In the genomic region with DNA sequence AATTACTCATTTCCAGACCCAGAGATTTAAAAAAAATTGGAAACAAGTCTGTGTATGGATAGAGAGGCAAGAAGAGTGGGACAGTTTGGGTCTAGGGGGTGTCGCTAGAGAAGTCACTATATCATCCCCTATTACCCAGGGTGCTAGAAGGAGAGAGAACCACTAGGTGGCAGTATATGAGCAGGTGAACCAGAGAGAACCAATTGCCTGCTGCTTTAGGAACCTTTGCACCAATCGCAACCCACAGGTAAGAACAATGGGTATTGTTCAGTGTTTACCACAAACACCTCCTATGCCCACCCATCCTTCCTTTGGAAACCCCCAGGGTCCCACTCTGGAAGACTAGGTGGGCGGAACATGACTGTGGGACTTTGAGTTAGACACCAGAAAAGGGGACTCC, we compare ENCODE assay signal across 8 mouse cellular contexts. TPM values are rescaled to one million over a fixed set of nuclear protein-coding genes. Genes with fewer than 3 reads are reported as not detected.
DNase-seq lines count a peak whose midpoint lies in the region; ATAC-seq lines count a peak whose summit lies in the region.

No protein-coding gene starts in this region.

- H3K4me2 ChIP-seq in hindbrain, embryonic 11.5 days (replicated peaks; ENCODE audit: low read depth, low read length): no peak overlapping the region
- H3K4me2 ChIP-seq in hindbrain, embryonic 13.5 days: no peak overlapping the region

- H3K27me3 ChIP-seq in hindbrain, embryonic 11.5 days (ENCODE audit: control insufficient read depth, insufficient read depth, low read length): no peaks in the 10 kb centered on the region
- H3K27me3 ChIP-seq in hindbrain, embryonic 13.5 days: no peaks in the 10 kb centered on the region

- WGBS in hindbrain, embryonic 11.5 days: 41% methylated on average over 3 of the region's 3 CpGs
- WGBS in hindbrain, embryonic 13.5 days: 49% methylated on average over 3 of the region's 3 CpGs

- peak; percentile 65 for DNase-seq in hindbrain, embryonic 11.5 days (ENCODE audit: low spot score)
- DNase-seq in CD4-positive helper T cell, adult 2 months (ENCODE audit: low read depth, low spot score): peak; percentile 74
- DNase-seq in ZHBTc4 (ENCODE audit: low read depth, low spot score): peak; percentile 89
- DNase-seq in embryo, embryonic 9.5 days (ENCODE audit: extremely low spot score): peak; percentile 66
- peak; percentile 74 for DNase-seq in kidney, postnatal 14 days
- peak; percentile 79 for DNase-seq in retina, postnatal 1 day
- no peak for DNase-seq in right cerebral cortex, postnatal 14 days

- no peak overlapping the region for H3K9ac ChIP-seq in hindbrain, embryonic 11.5 days (ENCODE audit: low read depth, low read length)
- no peak overlapping the region for H3K9ac ChIP-seq in hindbrain, embryonic 13.5 days

- ATAC-seq in hindbrain, embryonic 11.5 days (ENCODE audit: low FRiP score): no peak
- no peak for ATAC-seq in hindbrain, embryonic 13.5 days (ENCODE audit: low FRiP score)

- H3K4me1 ChIP-seq in hindbrain, embryonic 11.5 days (replicated peaks; ENCODE audit: control insufficient read depth, insufficient read depth, low read length): no peaks in the 10 kb centered on the region
- H3K4me1 ChIP-seq in hindbrain, embryonic 13.5 days (replicated peaks): peaks cover 28% of the 10 kb centered on the region

- H3K27ac ChIP-seq in hindbrain, embryonic 11.5 days (ENCODE audit: low read depth, low read length): no peak overlapping the region
- H3K27ac ChIP-seq in hindbrain, embryonic 13.5 days: no peak overlapping the region

- no peak overlapping the region for H3K4me3 ChIP-seq in hindbrain, embryonic 11.5 days (ENCODE audit: low read depth, low read length)
- no peak overlapping the region for H3K4me3 ChIP-seq in hindbrain, embryonic 13.5 days

- H3K9me3 ChIP-seq in hindbrain, embryonic 11.5 days (ENCODE audit: control insufficient read depth, low read length): no peaks in the 10 kb centered on the region
- H3K9me3 ChIP-seq in hindbrain, embryonic 13.5 days: no peaks in the 10 kb centered on the region

- no peaks in the 10 kb centered on the region for H3K36me3 ChIP-seq in hindbrain, embryonic 11.5 days (ENCODE audit: control insufficient read depth, insufficient read depth, low read length)
- H3K36me3 ChIP-seq in hindbrain, embryonic 13.5 days: no peaks in the 10 kb centered on the region

RNA-seq across cellular contexts. Expression of gene Snx11, which starts 17.3 kb away (rescaled TPM):
- polyA plus RNA-seq in hindbrain, embryonic 11.5 days (2014; fragmentation: Nextera tagmentation; extraction: Ambion mirVana): 13.8 and 14.4 TPM in 2 replicates
- polyA plus RNA-seq in hindbrain, embryonic 13.5 days (2015; fragmentation: Nextera tagmentation; extraction: Ambion mirVana): 69.0 and 71.8 TPM in 2 replicates

RNA-seq across cellular contexts. Expression of gene Cbx1, which starts 28.9 kb away (rescaled TPM):
- polyA plus RNA-seq in hindbrain, embryonic 11.5 days (2014; fragmentation: Nextera tagmentation; extraction: Ambion mirVana): 147 and 158 TPM in 2 replicates
- polyA plus RNA-seq in hindbrain, embryonic 13.5 days (2015; fragmentation: Nextera tagmentation; extraction: Ambion mirVana): 108 and 109 TPM in 2 replicates
